11 mouse cellular contexts compared by ENCODE assay signal in the genomic region with DNA sequence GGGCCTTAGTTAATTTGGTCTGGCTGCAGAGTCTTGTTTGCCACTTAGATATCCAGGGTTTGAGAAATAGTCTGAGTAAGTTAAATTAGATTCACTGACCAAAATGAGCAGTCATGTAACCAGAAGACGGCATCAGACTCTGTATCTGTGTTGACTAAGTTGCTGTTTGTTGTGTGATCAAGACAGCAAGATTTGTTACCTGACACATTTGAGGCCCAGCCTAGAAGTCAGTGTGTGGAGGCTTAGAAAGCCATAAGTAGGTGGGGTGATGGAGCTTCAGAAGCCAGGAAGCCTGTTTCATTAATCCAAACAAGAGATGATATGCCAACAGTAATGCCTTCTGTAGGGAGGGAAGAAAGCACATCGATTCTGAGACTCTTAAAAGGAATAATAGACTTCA. TPM values are rescaled to one million over a fixed set of nuclear protein-coding genes. Genes with fewer than 3 reads are reported as not detected.
A peak's percentile ranks its signal among the peaks of the same experiment; 100 is the strongest.
DNase-seq lines count a peak whose midpoint lies in the region; ATAC-seq and TF ChIP-seq lines count a peak whose summit lies in the region.
"Had no signal": no experiment of that assay in that cellular context is flagged by ENCODE, and none has a peak within 500 bp of the region (broad histone marks: within the 10 kb centered on the region; RNA-seq: fewer than 3 reads in every experiment).

No protein-coding gene starts in this region.

- no peaks in the 10 kb centered on the region for H3K9me3 ChIP-seq in embryonic facial prominence, embryonic 14.5 days (ENCODE audit: control insufficient read depth, low read length)
- H3K9me3 ChIP-seq in liver, embryonic 15.5 days (replicated peaks) = no peaks in the 10 kb centered on the region

- intact Hi-C loops in gastrocnemius, postnatal 14 days (cut with DNase I; ENCODE audit: low total_unique reads) = no loop called here

- WGBS in embryonic facial prominence, embryonic 14.5 days = 68% methylated on average over 2 of the region's 2 CpGs
- 58% methylated on average over 2 of the region's 2 CpGs for WGBS in liver, embryonic 15.5 days (ENCODE audit: insufficient replicate concordance)

- H3K4me1 ChIP-seq in embryonic facial prominence, embryonic 14.5 days (ENCODE audit: control insufficient read depth, insufficient read depth, low read length) = peaks cover 3% of the 10 kb centered on the region; the same call in 1 of the 2 replicates
- H3K4me1 ChIP-seq in liver, embryonic 15.5 days (replicated peaks) = peaks cover 23% of the 10 kb centered on the region

- H3K27ac ChIP-seq in layer of hippocampus, adult 2 months = peak overlapping the region; percentile 81
- peak overlapping the region; percentile 76 for H3K27ac ChIP-seq in embryonic facial prominence, embryonic 14.5 days (replicated peaks; ENCODE audit: low read depth, low read length)
- H3K27ac ChIP-seq in liver, embryonic 15.5 days (replicated peaks) = 0 out of 2 replicates have a peak overlapping the region, but pooled peaks have one; percentile 20
- H3K27ac ChIP-seq: forebrain, embryonic 12.5 days had no signal

- peak; percentile 79 for DNase-seq in heart, adult 11 months
- DNase-seq in heart, adult 18-20 months = no peak
- DNase-seq in layer of hippocampus, adult 2 months (ENCODE audit: low spot score in 2 of 2) = no peak
- DNase-seq in layer of hippocampus, adult 8-10 months (ENCODE audit: low spot score in 2 of 2) = no peak
- DNase-seq in embryonic facial prominence, embryonic 14.5 days (ENCODE audit: low spot score) = no peak
- no peak for DNase-seq in ovary, postnatal 36 days (ENCODE audit: low spot score)
- DNase-seq in gastrocnemius, postnatal 14 days = no peak
- DNase-seq: cerebellum, adult 9-11 months had no signal

- ATAC-seq in embryonic facial prominence, embryonic 14.5 days (ENCODE audit: low read depth) = no peak
- no peak for ATAC-seq in liver, embryonic 15.5 days (ENCODE audit: insufficient read depth)

- H3K9ac ChIP-seq in embryonic facial prominence, embryonic 14.5 days (ENCODE audit: low read depth, low read length) = no peak overlapping the region
- H3K9ac ChIP-seq in liver, embryonic 15.5 days = no peak overlapping the region
- H3K9ac ChIP-seq: forebrain, embryonic 12.5 days had no signal

- TF ChIP-seq CTCF in layer of hippocampus, adult 2 months (conservative IDR thresholded peaks at IDR 0.05) = no peak

- H3K36me3 ChIP-seq in embryonic facial prominence, embryonic 14.5 days (ENCODE audit: control insufficient read depth, insufficient read depth, low read length) = no peaks in the 10 kb centered on the region
- no peaks in the 10 kb centered on the region for H3K36me3 ChIP-seq in liver, embryonic 15.5 days (replicated peaks)
- H3K36me3 ChIP-seq: forebrain, embryonic 12.5 days had no signal

- H3K4me2 ChIP-seq in embryonic facial prominence, embryonic 14.5 days (ENCODE audit: low read depth, low read length) = no peak overlapping the region
- no peak overlapping the region for H3K4me2 ChIP-seq in liver, embryonic 15.5 days
- H3K4me2 ChIP-seq: forebrain, embryonic 12.5 days; midbrain, embryonic 11.5 days had no signal

- no peaks in the 10 kb centered on the region for H3K27me3 ChIP-seq in embryonic facial prominence, embryonic 14.5 days (replicated peaks; ENCODE audit: control insufficient read depth, insufficient read depth, low read length)
- H3K27me3 ChIP-seq in liver, embryonic 15.5 days = no peaks in the 10 kb centered on the region
- H3K27me3 ChIP-seq: forebrain, embryonic 12.5 days had no signal

- H3K4me3 ChIP-seq in layer of hippocampus, adult 2 months = no peak overlapping the region
- H3K4me3 ChIP-seq in embryonic facial prominence, embryonic 14.5 days (ENCODE audit: low read depth, low read length) = no peak overlapping the region
- no peak overlapping the region for H3K4me3 ChIP-seq in liver, embryonic 15.5 days (replicated peaks)
- H3K4me3 ChIP-seq: forebrain, embryonic 12.5 days had no signal

RNA-seq across cellular contexts. Expression of gene Lims1, which starts 18.9 kb away (rescaled TPM):
- 100 to 1,000 TPM; 142 to 163 TPM for total RNA-seq in heart, adult 18-20 months (2021)
- 10 to 100 TPM; 20.7 to 22.6 TPM for total RNA-seq in layer of hippocampus, adult 2 months (2021)
- 10 to 100 TPM; 17.4 to 29.1 (median 23.0) TPM for total RNA-seq in layer of hippocampus, adult 8-10 months (2022)
- 121 and 135 TPM in 2 replicates for polyA plus RNA-seq in embryonic facial prominence, embryonic 14.5 days (2014; fragmentation: Nextera tagmentation; extraction: Ambion mirVana)
- 83.1 and 85.4 TPM in 2 replicates for polyA plus RNA-seq in liver, embryonic 15.5 days (2015; fragmentation: Nextera tagmentation; extraction: Ambion mirVana)
- 10 to 100 TPM; 48.4 to 70.7 TPM for total RNA-seq in gastrocnemius, postnatal 14 days (2021)

Comparison
In these comparisons a context has a peak if more than half of its experiments do, and no peak if none do; other contexts are left out.
1. H3K27ac ChIP-seq: peak in every context shown above with its lines; median percentile 81 in layer of hippocampus, adult 2 months; 76 in embryonic facial prominence, embryonic 14.5 days; 20 in liver, embryonic 15.5 days.